Mouse (Mus musculus): ENCODE measurements around the gene Pqlc2. TPM values are rescaled to one million over a fixed set of nuclear protein-coding genes. Genes with fewer than 3 reads are reported as not detected.

The Pqlc2 gene
- polyA plus RNA-seq, 1 experiment from 2014 or later = 16.1 TPM

- H3K27me3 ChIP-seq = no peaks in the 10 kb centered on the region
- no peak overlapping the region for H3K9ac ChIP-seq (replicated peaks)
- WGBS = 69% methylated on average over 16 of the region's 16 CpGs
These were observed 28.6 kb downstream of the Pqlc2 start for GRCm38 (mm10) chr4:139281791-139282345.

GRCm38 (mm10) chr4:139280530-139280929 is 30.0 kb downstream of the Pqlc2 start:
- no peak overlapping the region for H3K4me3 ChIP-seq (replicated peaks)
- H3K4me1 ChIP-seq (replicated peaks) = peaks cover 45% of the 10 kb centered on the region
- no peaks in the 10 kb centered on the region for H3K9me3 ChIP-seq
- no peaks in the 10 kb centered on the region for H3K27me3 ChIP-seq
- 92% methylated on average over 12 of the region's 12 CpGs for WGBS
- H3K9ac ChIP-seq (replicated peaks) = no peak overlapping the region
- no peak for ATAC-seq (ENCODE audit: insufficient number of reproducible peaks, insufficient read depth, low FRiP score, low TSS enrichment, low read depth)
- H3K27ac ChIP-seq = no peak overlapping the region
- H3K4me2 ChIP-seq = no peak overlapping the region
- H3K36me3 ChIP-seq = peaks cover 57% of the 10 kb centered on the region

More at GRCm38 (mm10) chr4:139281791-139282345, 28.6 kb downstream of the Pqlc2 start:
- no peaks in the 10 kb centered on the region for H3K9me3 ChIP-seq
- no peak overlapping the region for H3K4me3 ChIP-seq (replicated peaks)
- H3K36me3 ChIP-seq = peaks cover 71% of the 10 kb centered on the region
- no peak overlapping the region for H3K4me2 ChIP-seq
- peaks cover 45% of the 10 kb centered on the region for H3K4me1 ChIP-seq (replicated peaks)
- ATAC-seq (ENCODE audit: insufficient number of reproducible peaks, insufficient read depth, low FRiP score, low TSS enrichment, low read depth) = no peak
- H3K27ac ChIP-seq = no peak overlapping the region

GRCm38 (mm10) chr4:139276411-139276810 is 34.1 kb downstream of the Pqlc2 start:
- 78% methylated on average over 7 of the region's 7 CpGs for WGBS
- ATAC-seq (ENCODE audit: insufficient number of reproducible peaks, insufficient read depth, low FRiP score, low TSS enrichment, low read depth) = no peak
- H3K27ac ChIP-seq = peak overlapping the region; percentile 82
- no peak overlapping the region for H3K4me3 ChIP-seq (replicated peaks)
- H3K4me2 ChIP-seq = no peak overlapping the region
- peaks cover 49% of the 10 kb centered on the region for H3K4me1 ChIP-seq (replicated peaks)
- H3K27me3 ChIP-seq = no peaks in the 10 kb centered on the region
- no peak overlapping the region for H3K9ac ChIP-seq (replicated peaks)
- no peaks in the 10 kb centered on the region for H3K9me3 ChIP-seq
- peaks cover 49% of the 10 kb centered on the region for H3K36me3 ChIP-seq

GRCm38 (mm10) chr4:139274573-139274972 is 35.9 kb downstream of the Pqlc2 start:
- Histone ChIP-seq H3K4me2 (no peak overlapping the region), H3K36me3 (peaks cover 34% of the 10 kb centered on the region), H3K4me1 (replicated peaks) (peaks cover 65% of the 10 kb centered on the region), H3K27me3 (no peaks in the 10 kb centered on the region), H3K4me3 (replicated peaks) (no peak overlapping the region), H3K27ac (peak overlapping the region; percentile 82; the same call in 1 of the 2 replicates), H3K9ac (replicated peaks) (no peak overlapping the region), H3K9me3 (no peaks in the 10 kb centered on the region)
- 87% methylated on average over 7 of the region's 7 CpGs for WGBS
- no peak for ATAC-seq (ENCODE audit: insufficient number of reproducible peaks, insufficient read depth, low FRiP score, low TSS enrichment, low read depth)

GRCm38 (mm10) chr4:139272951-139273680 is 37.4 kb downstream of the Pqlc2 start:
- WGBS = 90% methylated on average over 10 of the region's 10 CpGs
- Histone ChIP-seq H3K9me3 (no peaks in the 10 kb centered on the region), H3K27me3 (no peaks in the 10 kb centered on the region), H3K27ac (no peak overlapping the region), H3K4me1 (replicated peaks) (peaks cover 79% of the 10 kb centered on the region), H3K9ac (replicated peaks) (no peak overlapping the region), H3K4me3 (replicated peaks) (no peak overlapping the region), H3K36me3 (peaks cover 38% of the 10 kb centered on the region), H3K4me2 (no peak overlapping the region)
- no peak for ATAC-seq (ENCODE audit: insufficient number of reproducible peaks, insufficient read depth, low FRiP score, low TSS enrichment, low read depth)

GRCm38 (mm10) chr4:139271562-139271961 is 38.9 kb downstream of the Pqlc2 start:
- 19% methylated on average over 9 of the region's 9 CpGs for WGBS
- H3K9me3 ChIP-seq = no peaks in the 10 kb centered on the region
- no peaks in the 10 kb centered on the region for H3K27me3 ChIP-seq
- peak; percentile 19; the same call in 1 of the 2 replicates for ATAC-seq (ENCODE audit: insufficient number of reproducible peaks, insufficient read depth, low FRiP score, low TSS enrichment, low read depth)
- H3K27ac ChIP-seq = peak overlapping the region; percentile 87
- H3K36me3 ChIP-seq = peaks cover 37% of the 10 kb centered on the region
- H3K4me3 ChIP-seq (replicated peaks) = no peak overlapping the region
- no peak overlapping the region for H3K4me2 ChIP-seq
- H3K4me1 ChIP-seq (replicated peaks) = peaks cover 88% of the 10 kb centered on the region
- H3K9ac ChIP-seq (replicated peaks) = no peak overlapping the region

GRCm38 (mm10) chr4:139270168-139270567 is 40.3 kb downstream of the Pqlc2 start:
- no peak for ATAC-seq (ENCODE audit: insufficient number of reproducible peaks, insufficient read depth, low FRiP score, low TSS enrichment, low read depth)
- peaks cover 47% of the 10 kb centered on the region for H3K36me3 ChIP-seq
- WGBS = 71% methylated on average over 3 of the region's 3 CpGs

GRCm38 (mm10) chr4:139268242-139268641 is 42.3 kb downstream of the Pqlc2 start:
- no peak for ATAC-seq (ENCODE audit: insufficient number of reproducible peaks, insufficient read depth, low FRiP score, low TSS enrichment, low read depth)
- peak overlapping the region; percentile 89 for H3K27ac ChIP-seq
- H3K9ac ChIP-seq (replicated peaks) = no peak overlapping the region

More at GRCm38 (mm10) chr4:139270168-139270567, 40.3 kb downstream of the Pqlc2 start:
- no peak overlapping the region for H3K4me2 ChIP-seq
- peak overlapping the region; percentile 69 for H3K27ac ChIP-seq
- no peaks in the 10 kb centered on the region for H3K27me3 ChIP-seq
- H3K4me3 ChIP-seq (replicated peaks) = no peak overlapping the region
- H3K4me1 ChIP-seq (replicated peaks) = peaks cover 88% of the 10 kb centered on the region
- H3K9ac ChIP-seq (replicated peaks) = no peak overlapping the region
- no peaks in the 10 kb centered on the region for H3K9me3 ChIP-seq

GRCm38 (mm10) chr4:139267335-139267734 is 43.2 kb downstream of the Pqlc2 start:
- Histone ChIP-seq H3K36me3 (peaks cover 52% of the 10 kb centered on the region), H3K9ac (replicated peaks) (no peak overlapping the region; the same call in 1 of the 2 replicates), H3K4me1 (replicated peaks) (peaks cover 73% of the 10 kb centered on the region), H3K27me3 (no peaks in the 10 kb centered on the region), H3K4me2 (peak overlapping the region; percentile 6; the same call in 1 of the 2 replicates), H3K9me3 (no peaks in the 10 kb centered on the region), H3K27ac (peak overlapping the region; percentile 89), H3K4me3 (replicated peaks) (no peak overlapping the region)
- ATAC-seq (ENCODE audit: insufficient number of reproducible peaks, insufficient read depth, low FRiP score, low TSS enrichment, low read depth) = peak; percentile 54; the same call in 1 of the 2 replicates
- 38% methylated on average over 3 of the region's 3 CpGs for WGBS

More at GRCm38 (mm10) chr4:139268242-139268641, 42.3 kb downstream of the Pqlc2 start:
- peaks cover 49% of the 10 kb centered on the region for H3K36me3 ChIP-seq
- H3K9me3 ChIP-seq = no peaks in the 10 kb centered on the region
- H3K4me2 ChIP-seq = no peak overlapping the region
- WGBS = 76% methylated on average over 1 of the region's 1 CpGs
- H3K4me1 ChIP-seq (replicated peaks) = peaks cover 77% of the 10 kb centered on the region
- H3K4me3 ChIP-seq (replicated peaks) = no peak overlapping the region
- H3K27me3 ChIP-seq = no peaks in the 10 kb centered on the region

GRCm38 (mm10) chr4:139266500-139266865 is 44.0 kb downstream of the Pqlc2 start:
- 24% methylated on average over 7 of the region's 7 CpGs for WGBS
- H3K27me3 ChIP-seq = no peaks in the 10 kb centered on the region
- H3K4me2 ChIP-seq = peak overlapping the region; percentile 6; the same call in 1 of the 2 replicates
- no peaks in the 10 kb centered on the region for H3K9me3 ChIP-seq
- no peak for ATAC-seq (ENCODE audit: insufficient number of reproducible peaks, insufficient read depth, low FRiP score, low TSS enrichment, low read depth)
- H3K4me3 ChIP-seq (replicated peaks) = no peak overlapping the region
- peaks cover 59% of the 10 kb centered on the region for H3K36me3 ChIP-seq
- peak overlapping the region; percentile 89 for H3K27ac ChIP-seq
- peaks cover 70% of the 10 kb centered on the region for H3K4me1 ChIP-seq (replicated peaks)
- H3K9ac ChIP-seq (replicated peaks) = no peak overlapping the region; the same call in 1 of the 2 replicates

- peaks cover 64% of the 10 kb centered on the region for H3K36me3 ChIP-seq
These were observed 44.6 kb downstream of the Pqlc2 start for GRCm38 (mm10) chr4:139265783-139266499.

More at GRCm38 (mm10) chr4:139265783-139266499, 44.6 kb downstream of the Pqlc2 start:
- peaks cover 70% of the 10 kb centered on the region for H3K4me1 ChIP-seq (replicated peaks)
- peak overlapping the region; percentile 89 for H3K27ac ChIP-seq
- no peak overlapping the region for H3K4me2 ChIP-seq
- H3K4me3 ChIP-seq (replicated peaks) = no peak overlapping the region
- no peaks in the 10 kb centered on the region for H3K27me3 ChIP-seq
- H3K9ac ChIP-seq (replicated peaks) = no peak overlapping the region; the same call in 1 of the 2 replicates
- 68% methylated on average over 13 of the region's 13 CpGs for WGBS
- no peak for ATAC-seq (ENCODE audit: insufficient number of reproducible peaks, insufficient read depth, low FRiP score, low TSS enrichment, low read depth)
- H3K9me3 ChIP-seq = no peaks in the 10 kb centered on the region
